Mouse (Mus musculus) brown adipose tissue, adult 24 weeks (tissue): ENCODE data around the gene Tcl1b1. TPM values are rescaled to one million over a fixed set of nuclear protein-coding genes. Genes with fewer than 3 reads are reported as not detected.
"Not testable (repeated sequence)": the region's sequence is repeated elsewhere in the genome, so short reads cannot be mapped to it uniquely, and the experiment has no call there.

ENCODE experiments used
- H3K27ac ChIP-seq: fragments of 200-500 bp; replicated peaks from 2 replicates; pipeline ENCODE4 v1.5.1; 2012; ENCODE audit warnings: low read depth, mild to moderate bottlenecking, low read length
- H3K4me1 ChIP-seq: fragments of 200-500 bp; 2 replicates; pipeline ENCODE4 v1.6.1; 2012; ENCODE audit warnings: low read length, mixed read lengths; ENCODE audit not compliant: control insufficient read depth, insufficient read depth, insufficient read length
- H3K4me3 ChIP-seq: fragments of 200-500 bp; 2 replicates; pipeline ENCODE4 v1.5.1; 2012; ENCODE audit warnings: low read depth, mild to moderate bottlenecking, low read length, moderate library complexity; ENCODE audit not compliant: insufficient read depth
- polyA plus RNA-seq: library from polyadenylated mRNA; stranded (reverse); fragments of >200 nt; gene quantifications from 2 replicates; pipeline ENCODE4 v1.2.4, GENCODE M21; 2012; ENCODE audit not compliant: missing spikeins, insufficient read depth, insufficient read length

Tcl1b1 gene
- not detected in 2 replicates for polyA plus RNA-seq

DNA sequence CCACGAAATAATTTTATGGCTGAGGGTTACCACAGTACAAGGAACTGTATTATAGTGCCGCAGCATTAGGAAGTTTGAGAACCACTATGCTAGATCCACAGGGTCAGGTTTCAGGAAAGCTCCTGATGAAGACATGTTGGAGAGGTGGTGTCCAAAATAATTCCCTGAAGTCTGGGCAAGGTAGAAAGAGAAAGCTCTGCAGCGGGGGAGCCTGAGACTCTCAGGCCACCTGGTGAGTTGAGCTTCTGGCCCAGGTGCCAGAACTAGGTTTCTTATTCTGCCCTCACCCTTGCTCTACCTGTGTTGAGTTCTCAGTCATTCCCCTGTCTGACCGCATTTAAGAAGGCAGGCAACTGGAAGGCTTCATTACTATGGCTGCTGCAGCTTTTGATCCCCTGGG lies at the start of gene Tcl1b1:
Tcl1b1 (plus strand) TSS at position 301 of the 400 bp plus-strand sequence.
- Histone ChIP-seq H3K27ac (no peak within 1 kb of the TSS), H3K4me3 (no peak within 1 kb of the TSS), H3K4me1 (no peaks in the 10 kb centered on the region)

DNA sequence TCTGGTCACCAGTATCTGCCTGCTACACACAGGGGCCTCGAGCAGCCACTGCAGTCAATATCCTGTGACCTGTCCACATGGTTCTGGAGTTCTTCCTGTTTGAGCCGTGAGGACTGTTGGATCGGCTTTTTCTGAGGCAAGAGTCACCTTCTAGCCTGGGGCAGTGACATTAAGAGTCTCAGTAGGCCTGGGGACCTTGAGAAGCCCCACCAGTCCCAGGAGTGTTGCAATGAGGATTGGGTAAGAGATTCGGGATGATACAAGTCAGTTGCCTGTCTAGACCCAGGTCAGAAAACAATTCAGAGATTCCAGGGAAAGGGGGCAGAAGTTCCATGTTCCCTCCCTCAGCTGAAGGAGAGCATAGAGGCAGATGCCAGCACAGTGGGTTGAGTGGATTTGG lies 49.7 kb upstream of the Tcl1b1 start:
- no peak overlapping the region for H3K4me3 ChIP-seq
- H3K4me1 ChIP-seq: peaks cover 6% of the 10 kb centered on the region
- no peak overlapping the region for H3K27ac ChIP-seq

DNA sequence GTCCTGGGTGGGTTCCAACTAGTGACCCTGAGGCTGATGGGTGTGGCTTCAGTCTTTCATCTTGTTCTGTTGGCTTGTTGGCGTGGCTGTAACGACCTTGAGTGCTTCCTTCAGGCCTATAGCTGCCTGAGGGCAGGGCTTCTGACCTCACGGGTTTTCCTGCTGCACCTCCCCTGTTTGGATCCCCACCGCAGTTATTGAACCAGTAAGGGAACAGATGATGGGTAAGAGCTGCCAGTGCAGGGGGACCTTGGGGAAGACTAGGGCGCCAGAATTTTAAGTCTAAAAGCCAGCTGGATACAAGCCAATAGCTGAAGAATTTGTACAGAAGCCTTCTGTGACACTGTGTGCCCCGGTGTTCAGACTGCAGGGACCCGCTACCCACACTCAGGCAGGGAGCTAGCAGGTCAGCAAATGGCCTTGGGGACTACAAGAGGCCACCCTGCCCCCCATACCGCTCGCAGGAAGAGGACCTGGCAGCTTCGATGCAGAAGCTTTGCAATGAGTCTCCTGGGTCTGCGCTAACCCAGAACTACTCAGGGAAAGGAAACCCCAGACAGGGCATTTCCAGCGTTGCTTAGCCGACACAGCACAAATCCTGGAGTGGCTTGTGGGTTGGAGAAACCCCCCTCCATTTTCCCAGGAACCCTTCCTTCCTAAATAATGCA lies 47.0 kb upstream of the Tcl1b1 start:
- Histone ChIP-seq H3K4me1 (peaks cover 6% of the 10 kb centered on the region), H3K27ac (no peak overlapping the region), H3K4me3 (no peak overlapping the region)

DNA sequence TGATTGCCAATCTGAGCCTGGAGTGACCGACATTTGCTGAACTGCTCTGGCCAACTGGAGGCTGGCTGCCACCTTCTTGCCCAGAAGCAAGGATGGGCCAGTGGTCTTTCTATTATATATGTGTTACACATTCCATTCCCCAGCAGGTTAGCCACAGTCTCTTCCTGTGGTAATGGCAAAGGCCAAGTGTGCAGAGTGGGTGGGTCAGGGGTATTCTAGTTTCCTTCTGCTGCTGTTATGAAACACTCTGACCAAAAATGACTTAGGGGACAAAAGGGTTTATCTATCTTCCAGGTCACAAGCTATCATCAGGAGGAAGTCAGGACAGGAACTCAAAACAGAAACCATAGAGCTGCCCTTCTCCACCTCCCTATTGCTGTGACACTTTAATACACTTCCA lies 42.8 kb upstream of the Tcl1b1 start:
- Histone ChIP-seq H3K4me3 (no peak overlapping the region), H3K27ac (no peak overlapping the region), H3K4me1 (no peaks in the 10 kb centered on the region; the same call in none of the 2 replicates)

DNA sequence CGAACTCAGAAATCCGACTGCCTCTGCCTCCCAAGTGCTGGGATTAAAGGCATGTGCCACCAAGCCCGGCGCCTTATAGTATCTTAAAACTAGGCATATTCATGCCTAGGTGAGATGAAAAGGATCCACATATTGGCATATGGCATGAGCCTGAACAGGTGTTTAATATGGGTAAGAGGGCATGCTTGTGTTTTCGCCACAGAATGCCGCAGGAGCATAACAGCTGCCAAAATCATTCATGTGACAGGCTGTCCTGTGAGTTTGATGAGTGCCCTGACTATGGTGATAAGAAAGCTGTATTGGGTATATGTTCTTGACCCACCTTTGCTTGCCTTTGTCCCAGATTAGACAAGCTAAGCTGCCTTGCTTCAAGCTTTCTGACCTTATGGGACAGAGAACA lies 34.1 kb upstream of the Tcl1b1 start:
- H3K27ac ChIP-seq: no peak overlapping the region
- H3K4me3 ChIP-seq: no peak overlapping the region
- H3K4me1 ChIP-seq: no peaks in the 10 kb centered on the region

DNA sequence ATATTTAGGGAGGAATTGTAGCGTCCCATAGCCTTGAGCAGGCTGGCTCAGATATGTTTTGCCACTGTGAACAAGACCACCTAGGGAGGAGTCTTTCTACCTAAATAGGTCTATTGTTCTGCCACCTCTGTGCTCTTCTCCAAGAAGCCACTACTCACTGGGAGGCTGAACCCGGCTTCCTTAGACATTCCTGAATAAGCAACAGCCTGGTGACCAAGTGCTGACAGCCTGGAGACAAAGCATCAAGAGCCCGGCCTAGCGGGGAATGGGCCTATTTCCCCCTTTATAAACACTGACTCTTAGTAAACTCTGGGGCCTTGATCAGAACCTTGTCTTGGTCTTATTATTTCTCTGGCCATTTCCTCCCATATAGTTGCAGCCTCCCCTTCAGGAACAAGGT lies 33.0 kb upstream of the Tcl1b1 start:
- H3K4me1 ChIP-seq: no peaks in the 10 kb centered on the region
- no peak overlapping the region for H3K4me3 ChIP-seq
- no peak overlapping the region for H3K27ac ChIP-seq

DNA sequence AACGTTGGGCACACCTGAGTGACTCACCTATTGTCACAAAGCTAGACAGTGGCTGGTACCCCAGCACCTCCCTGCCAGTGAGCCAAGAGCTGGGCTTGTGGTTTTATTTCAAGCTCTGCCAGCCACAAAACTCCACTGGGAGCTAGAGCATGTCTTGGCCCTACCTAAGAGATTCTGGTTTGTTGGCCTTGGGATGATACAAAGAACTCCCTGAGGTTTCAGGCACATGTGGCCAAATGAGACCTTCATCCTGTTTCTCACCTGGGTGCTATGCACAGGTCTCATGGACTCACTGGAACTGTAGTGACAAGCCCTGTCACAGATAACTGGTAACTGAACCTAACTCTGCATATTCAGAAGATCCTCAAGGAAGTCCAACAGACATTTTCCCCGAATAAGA lies 31.9 kb upstream of the Tcl1b1 start:
- Histone ChIP-seq H3K27ac (no peak overlapping the region), H3K4me1 (no peaks in the 10 kb centered on the region), H3K4me3 (no peak overlapping the region)

DNA sequence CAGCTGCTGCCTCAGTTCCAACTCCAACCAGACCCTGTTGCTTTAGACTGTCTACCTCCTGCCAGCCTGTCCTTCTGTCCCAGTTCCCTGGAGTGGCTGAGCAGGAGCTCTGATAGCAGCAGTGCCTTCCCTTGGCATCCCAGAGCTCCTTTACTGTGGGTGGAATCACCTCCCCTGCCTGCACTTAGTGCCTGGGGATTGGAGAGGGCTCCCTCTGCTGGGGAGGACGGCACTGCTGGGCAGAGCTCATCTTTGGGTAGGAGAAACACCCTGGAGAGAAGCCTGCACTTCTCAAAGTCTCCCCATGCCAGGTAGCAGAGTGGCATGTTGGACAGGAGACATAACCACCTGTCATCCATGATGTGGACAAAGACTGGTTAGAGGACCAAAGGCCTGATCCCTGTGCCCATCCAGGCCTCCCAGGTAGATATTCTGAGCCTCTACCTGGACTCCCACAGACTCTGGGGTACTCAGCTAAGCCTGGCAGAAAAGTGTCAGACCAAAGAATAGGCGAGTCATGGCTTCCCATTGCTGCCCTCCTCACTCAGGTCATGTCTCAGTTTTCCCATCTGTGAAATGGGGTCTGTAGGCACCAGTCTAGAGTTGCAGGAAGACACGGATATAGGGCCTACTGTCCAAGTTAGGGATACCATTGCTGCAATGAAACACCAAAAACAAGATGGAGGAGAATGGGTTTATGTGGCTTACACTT lies 29.8 kb upstream of the Tcl1b1 start:
- not testable (repeated sequence) for H3K4me1 ChIP-seq, H3K4me3 ChIP-seq, H3K27ac ChIP-seq

DNA sequence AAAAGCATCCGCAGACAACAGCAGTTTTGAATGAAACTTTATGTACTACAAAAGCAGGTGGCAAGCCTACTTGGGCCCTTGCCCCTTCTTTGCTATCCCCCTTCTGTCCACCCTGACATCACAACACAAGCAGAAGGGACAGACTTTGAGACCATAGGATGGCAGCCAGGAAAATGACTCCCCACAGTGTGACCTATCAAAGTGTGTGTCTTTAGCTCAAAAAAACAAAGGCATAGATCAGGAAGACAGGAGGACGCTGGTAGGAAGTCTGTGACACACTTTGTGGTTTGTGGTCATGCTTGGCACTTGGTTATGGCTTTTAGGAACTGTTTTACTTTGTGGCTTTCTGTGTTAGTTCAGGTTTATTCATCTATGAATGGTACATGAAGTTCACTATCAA lies 25.3 kb upstream of the Tcl1b1 start:
- not testable (repeated sequence) for H3K4me1 ChIP-seq, H3K27ac ChIP-seq, H3K4me3 ChIP-seq

DNA sequence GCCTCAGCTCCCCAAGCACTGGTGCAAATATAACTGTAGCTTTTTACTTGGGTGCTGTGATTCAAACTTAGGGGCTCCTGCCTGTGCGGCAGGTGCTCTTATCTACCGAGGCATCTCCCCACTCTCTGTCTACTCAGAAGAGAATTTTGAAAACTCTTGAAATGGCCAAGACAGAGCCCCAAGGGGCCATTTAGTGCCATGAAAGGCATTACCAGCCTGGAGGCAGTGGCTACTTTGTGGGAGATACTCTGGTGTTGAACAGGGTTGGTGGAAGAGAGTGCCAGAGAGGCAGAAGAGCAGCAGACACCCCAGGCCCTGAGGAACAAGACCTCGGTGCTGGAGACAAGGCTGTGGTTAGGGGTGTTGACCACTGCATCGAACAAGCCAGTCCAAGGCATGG lies 24.7 kb upstream of the Tcl1b1 start:
- H3K4me3 ChIP-seq, H3K4me1 ChIP-seq, H3K27ac ChIP-seq: not testable (repeated sequence)

DNA sequence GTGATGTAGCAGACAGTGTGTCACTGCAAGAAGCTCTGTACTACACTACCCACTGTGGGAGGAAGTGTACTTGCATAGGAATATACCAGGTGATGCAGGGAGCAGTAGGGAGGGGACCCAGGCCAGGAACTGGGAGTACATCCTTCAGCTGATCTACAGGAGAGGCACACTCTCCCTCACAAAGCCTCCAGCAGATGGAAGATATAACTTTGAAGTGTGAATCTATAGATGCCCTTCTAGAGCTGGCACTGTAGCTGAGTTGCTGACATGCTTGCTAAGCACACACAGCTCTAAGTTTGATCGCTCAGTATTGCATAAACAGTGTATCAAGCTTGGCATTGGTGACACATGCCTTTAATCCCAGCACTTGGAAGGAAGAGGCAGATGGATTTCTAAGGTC lies 21.8 kb upstream of the Tcl1b1 start:
- H3K4me3 ChIP-seq, H3K27ac ChIP-seq, H3K4me1 ChIP-seq: not testable (repeated sequence)

DNA sequence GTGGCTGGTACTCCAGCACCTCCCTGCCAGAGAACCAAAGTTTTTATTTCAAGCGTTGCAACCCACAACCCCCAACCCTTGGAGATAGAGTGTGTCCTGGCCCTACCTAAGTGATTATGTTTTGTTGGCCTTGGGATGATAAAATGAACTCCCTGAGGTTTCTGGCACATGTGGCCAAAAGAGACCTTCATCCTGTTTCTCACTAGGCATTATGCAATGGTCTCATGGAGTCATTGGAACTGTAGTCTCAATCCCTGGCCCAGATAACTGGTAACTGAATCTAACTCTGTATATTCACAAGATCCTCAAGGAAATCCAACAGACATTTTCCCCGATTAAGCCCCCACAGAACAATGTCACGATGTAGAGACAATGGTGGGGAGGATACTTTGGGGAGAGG lies 16.4 kb upstream of the Tcl1b1 start:
- H3K27ac ChIP-seq: no peak overlapping the region

DNA sequence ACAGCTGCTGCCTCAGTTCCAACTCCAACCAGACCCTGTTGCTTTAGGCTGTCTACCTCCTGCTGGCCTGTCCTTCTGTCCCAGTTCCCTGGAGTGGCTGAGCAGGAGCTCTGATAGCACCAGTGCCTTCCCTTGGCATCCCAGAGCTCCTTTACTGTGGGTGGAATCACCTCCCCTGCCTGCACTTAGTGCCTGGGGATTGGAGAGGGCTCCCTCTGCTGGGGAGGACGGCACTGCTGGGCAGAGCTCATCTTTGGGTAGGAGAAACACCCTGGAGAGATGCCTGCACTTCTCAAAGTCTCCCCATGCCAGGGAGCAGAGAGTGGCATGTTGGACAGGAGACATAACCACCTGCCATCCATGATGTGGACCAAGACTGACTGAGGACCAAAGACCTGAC lies 14.6 kb upstream of the Tcl1b1 start:
- not testable (repeated sequence) for H3K27ac ChIP-seq, H3K4me3 ChIP-seq, H3K4me1 ChIP-seq

More for the DNA sequence above, 16.4 kb upstream of the Tcl1b1 start:
- no peaks in the 10 kb centered on the region for H3K4me1 ChIP-seq
- no peak overlapping the region for H3K4me3 ChIP-seq

DNA sequence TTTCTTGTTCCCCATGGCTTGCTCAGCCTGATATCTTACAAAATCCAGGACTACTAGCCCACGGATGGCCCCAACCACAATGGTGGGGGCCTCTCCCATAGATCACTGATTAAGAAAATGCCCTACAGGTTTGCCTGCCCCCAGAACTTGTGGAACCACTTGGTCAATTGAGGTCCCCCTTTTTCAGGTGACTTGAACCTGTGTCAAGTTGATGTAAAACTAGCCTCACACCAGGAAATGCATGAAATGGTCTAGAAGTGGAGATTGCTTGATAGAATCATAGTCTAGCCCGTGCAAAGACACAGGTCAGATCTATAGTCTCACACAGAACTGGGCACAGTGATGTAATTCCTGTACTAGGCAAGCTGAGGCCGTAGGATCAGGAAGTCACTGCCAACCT lies 13.8 kb upstream of the Tcl1b1 start, which contains the start of gene Tcl1b2:
Tcl1b2 (plus strand) TSS at position 301 of the 400 bp plus-strand sequence.
- H3K27ac ChIP-seq: no peak within 1 kb of the TSS
- no peaks in the 10 kb centered on the region for H3K4me1 ChIP-seq
- no peak within 1 kb of the TSS for H3K4me3 ChIP-seq

DNA sequence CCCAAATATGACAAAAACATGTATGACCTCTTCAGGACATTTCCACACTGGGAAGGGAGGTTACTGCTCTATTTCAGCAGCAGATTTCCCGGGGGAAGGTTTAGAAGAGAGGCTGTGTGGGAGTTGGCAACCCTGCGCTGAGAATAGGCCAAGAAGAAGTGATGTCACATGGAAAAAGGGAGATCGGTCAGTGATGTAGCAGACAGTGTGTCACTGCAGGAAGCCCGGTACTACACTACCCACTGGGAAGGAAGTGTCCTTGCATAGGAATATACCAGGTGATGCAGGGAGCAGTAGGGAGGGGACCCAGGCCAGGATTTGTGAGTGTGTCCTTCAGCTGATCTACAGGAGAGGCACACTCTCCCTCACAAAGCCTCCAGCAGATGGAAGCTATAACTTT lies 4.2 kb upstream of the Tcl1b1 start:
- H3K4me3 ChIP-seq, H3K4me1 ChIP-seq, H3K27ac ChIP-seq: not testable (repeated sequence)

DNA sequence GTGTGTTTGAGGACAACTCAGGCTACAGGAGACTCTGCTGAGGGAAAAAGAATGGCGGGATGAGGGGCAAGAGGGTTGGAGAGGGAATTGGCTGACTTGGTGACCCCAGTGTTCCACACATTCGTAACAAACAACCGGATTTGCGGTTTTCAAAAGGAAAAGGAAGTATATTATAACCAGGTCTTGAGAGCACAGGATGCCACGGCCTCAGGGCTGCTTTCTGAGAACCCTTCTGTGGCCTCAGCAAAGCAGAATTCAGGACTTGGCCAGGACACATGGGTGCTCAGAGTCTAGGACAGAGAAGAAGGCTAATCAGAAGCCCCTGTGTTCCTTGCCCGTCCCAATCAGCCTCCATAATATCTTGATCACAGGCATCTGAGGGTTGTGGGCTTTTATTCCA lies 648 bp upstream of the Tcl1b1 start:
- no peak overlapping the region for H3K27ac ChIP-seq
- H3K4me3 ChIP-seq: no peak overlapping the region
- H3K4me1 ChIP-seq: no peaks in the 10 kb centered on the region
